Mouse (Mus musculus): ENCODE measurements at regions not wholly inside any gene's neighbourhood (a gene's known extent, or its start where the extent isn't known, plus 50 kb on each side); places are given as distances from the start of the nearest gene placed in this dataset.

DNA sequence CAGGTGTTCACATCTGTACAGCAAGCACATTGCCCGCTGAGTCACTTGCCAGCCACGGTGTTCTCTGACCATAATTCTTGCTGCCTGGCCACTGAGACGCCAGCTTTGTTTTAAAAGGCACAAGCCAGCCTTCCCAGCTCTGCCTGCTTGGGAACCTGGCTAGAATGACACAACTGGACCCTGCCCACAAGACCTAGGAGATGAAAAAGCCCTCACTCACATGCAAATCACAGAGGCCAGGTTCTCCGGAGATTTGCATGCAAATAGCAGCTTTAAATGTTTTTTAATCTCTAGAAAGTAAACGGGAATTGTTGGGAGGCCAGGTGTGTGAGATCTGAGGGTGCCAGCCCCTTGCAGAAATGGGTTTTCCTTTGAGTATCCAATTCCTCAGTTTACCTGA, 71.9 kb downstream of the 1810010D01Rik start:
- intact Hi-C loops (cut with DNase I) = no loop called here
- DNase-seq = no peak

- intact Hi-C loops (cut with DNase I) = no loop called here
- DNase-seq = no peak
Measured at GRCm38 (mm10) chr7:145132506-145132905, 75.4 kb downstream of the 1810010D01Rik start.

- DNase-seq = no peak
- intact Hi-C loops (cut with DNase I) = no loop called here
Measured at GRCm38 (mm10) chr7:145131438-145132159, 76.3 kb downstream of the 1810010D01Rik start.

- intact Hi-C loops (cut with DNase I) = no loop called here
- DNase-seq = no peak
Measured at GRCm38 (mm10) chr7:145129971-145130370, 77.9 kb downstream of the 1810010D01Rik start.

DNA sequence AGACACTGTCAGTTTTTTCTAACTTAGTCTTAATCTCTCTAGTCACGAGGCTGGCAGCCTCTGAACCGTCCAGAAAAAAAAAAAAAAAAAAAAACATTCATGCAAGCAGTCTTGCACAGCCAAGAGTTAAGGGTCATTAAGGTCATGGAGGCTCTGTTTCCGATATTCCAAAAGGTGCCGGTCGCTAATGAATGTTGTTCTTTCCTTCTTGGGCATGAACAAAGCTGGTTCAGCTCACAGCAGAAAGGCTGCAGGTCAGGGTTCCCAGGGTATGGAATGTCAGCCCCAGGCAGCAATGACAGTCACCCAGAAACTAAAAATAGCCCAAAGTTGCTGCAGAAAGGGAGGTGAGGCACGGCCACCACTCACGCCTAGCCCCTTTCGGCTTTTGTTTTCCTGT, 80.3 kb downstream of the 1810010D01Rik start:
- intact Hi-C loops (cut with DNase I) = no loop called here
- no peak for DNase-seq

DNA sequence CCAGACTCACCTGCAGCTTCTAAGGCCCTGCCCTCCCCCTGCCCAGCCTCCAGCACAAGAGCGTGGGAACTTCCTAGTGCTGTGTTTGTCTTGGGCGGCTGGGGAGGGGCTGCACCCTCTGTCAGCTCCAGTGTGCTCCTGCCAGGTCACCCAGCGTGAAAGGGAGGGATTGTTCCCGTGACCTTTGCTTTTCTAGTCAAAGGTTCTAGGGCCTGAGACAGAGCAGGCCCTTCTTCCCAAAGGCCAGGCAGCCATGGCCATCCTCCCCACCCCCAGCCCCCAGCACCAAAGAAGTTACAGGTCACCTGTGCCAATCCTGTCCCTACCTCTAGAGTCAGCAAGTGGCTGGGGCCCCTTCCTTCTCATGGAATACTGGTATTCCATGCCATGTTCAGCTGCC, 80.7 kb downstream of the 1810010D01Rik start:
- no peak for DNase-seq
- intact Hi-C loops (cut with DNase I) = no loop called here

- intact Hi-C loops (cut with DNase I) = no loop called here
- no peak for DNase-seq
Measured at GRCm38 (mm10) chr7:145123996-145124601, 83.8 kb downstream of the 1810010D01Rik start.

DNA sequence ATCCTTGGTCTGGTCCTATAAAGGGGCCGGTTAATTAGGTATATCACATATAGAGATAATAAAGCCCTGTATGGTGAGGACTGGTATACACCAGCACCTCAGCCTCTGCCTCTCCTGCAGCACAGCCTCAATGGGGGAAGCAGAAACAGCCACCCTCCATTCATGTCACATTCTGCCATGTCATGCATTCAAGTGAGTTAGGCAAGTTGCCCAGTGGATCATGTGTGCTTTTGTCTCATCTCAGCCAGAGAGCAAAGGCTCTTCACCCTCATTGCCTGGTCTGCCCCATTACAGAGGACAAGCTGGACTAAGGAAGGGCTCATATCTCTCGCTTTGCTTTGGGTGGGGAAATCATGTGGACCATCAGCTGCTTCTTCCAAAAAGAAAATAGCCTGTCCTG, 85.4 kb downstream of the 1810010D01Rik start:
- peak in 1 of 2 experiments; percentile 53 for DNase-seq
- intact Hi-C loops (cut with DNase I) = no loop called here

DNA sequence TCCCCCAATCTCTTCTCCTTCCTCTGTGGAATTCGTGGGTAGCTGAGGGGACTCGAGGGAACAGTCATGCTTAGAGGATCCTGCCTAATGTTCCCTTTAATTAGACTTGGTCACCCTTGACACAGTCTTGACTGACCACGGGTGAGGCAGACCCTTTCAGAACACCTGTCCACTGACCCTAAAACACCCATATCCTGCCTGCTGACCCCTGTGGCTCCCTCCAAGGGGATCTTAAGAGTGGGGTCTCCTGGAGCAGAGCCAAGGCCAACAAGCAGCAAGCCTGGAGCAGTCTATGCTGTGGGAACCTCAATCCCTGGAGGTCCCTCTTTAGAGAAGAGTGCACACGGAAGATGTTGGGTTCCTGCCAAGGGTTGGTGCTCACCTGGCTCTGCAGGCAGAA, 89.5 kb downstream of the 1810010D01Rik start:
- DNase-seq = no peak
- intact Hi-C loops (cut with DNase I) = loop anchor here (5.0 kb wide), 1 partner anchor 124 kb away; no protein-coding TSS in a partner anchor

- intact Hi-C loops (cut with DNase I) = loop anchor here (5.0 kb wide), 2 partner anchors 67 to 128 kb away; no protein-coding TSS in a partner anchor
- peak; percentile 44 to 58 for DNase-seq
Measured at GRCm38 (mm10) chr7:145114660-145115059, 93.3 kb downstream of the 1810010D01Rik start.

DNA sequence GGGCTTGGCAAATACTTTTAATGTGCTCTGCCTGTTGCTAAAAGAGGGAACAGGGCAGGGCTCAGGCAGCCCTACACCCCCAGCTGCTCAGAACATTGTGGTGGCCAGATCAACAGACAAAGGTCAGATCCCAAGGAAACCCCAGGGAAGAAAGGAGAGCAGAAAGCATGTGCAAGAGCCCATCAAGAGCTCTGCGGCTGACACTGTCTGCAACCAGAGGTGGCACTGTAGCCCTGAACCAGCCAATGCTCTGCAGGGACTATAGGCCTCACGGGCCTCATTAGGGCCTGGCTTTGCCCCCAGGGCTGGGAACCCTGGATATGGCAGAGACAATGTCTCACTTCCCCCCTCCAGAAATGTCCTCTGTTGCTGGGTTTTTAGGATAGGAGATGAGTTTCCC, 93.8 kb downstream of the 1810010D01Rik start:
- intact Hi-C loops (cut with DNase I) = loop anchor here (5.0 kb wide), 1 partner anchor 67 kb away; no protein-coding TSS in a partner anchor
- DNase-seq = no peak

- no peak for DNase-seq
- intact Hi-C loops (cut with DNase I) = loop anchor here (5.0 kb wide), 1 partner anchor 66 kb away; no protein-coding TSS in a partner anchor
Measured at GRCm38 (mm10) chr7:145112887-145113531, 94.9 kb downstream of the 1810010D01Rik start.

- intact Hi-C loops (cut with DNase I) = loop anchor here (5.0 kb wide), 1 partner anchor 65 kb away; no protein-coding TSS in a partner anchor
- no peak for DNase-seq
Measured at GRCm38 (mm10) chr7:145112146-145112830, 95.6 kb downstream of the 1810010D01Rik start.

DNA sequence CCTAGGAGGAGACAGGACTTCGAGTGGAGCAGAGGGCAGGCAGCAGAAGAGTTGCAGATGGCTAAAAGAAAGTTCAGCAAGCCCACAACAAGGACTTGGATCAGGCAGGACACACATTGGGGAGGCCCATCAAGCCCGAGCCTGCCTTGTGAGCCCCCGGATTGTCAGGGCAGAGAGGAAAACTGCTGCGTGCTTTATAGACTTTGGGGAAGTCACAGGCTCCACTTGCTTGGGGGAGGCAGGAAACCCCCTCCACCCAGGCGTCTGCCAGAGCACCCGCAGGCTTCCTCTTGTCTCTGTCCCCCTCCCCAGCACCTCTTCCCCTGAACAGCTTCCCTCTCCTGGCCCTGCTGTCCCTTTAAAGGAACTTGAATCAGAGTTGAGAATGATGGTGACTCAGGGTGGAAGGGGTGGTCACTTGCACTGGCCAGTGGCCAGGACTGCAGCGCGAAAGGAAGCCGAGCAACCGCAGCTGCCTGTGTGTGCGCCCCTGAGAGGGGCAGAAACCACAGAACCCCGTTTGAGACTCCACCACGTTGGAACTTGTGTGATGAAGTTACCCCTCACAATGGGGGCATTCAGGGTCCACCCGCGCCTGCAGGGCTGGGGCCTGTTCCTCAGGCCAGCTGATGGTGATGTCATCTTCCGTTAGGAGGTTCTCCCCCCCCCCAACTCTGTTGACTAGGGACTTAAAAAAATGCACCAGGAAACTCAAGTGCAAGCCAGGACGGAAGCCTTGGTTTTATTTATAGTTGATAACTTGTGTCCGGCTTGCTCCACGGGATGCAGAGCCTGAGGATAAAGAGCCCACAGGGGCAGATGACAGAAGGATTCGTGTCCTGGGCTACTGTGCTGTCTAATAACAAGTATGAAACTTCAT, 96.4 kb downstream of the 1810010D01Rik start:
- intact Hi-C loops (cut with DNase I) = loop anchor here (1.0 to 5.0 kb wide), 4 partner anchors 64 to 173 kb away; partner anchors contain the start of gene Ccnd1
- DNase-seq = peak; percentile 84 to 85

DNA sequence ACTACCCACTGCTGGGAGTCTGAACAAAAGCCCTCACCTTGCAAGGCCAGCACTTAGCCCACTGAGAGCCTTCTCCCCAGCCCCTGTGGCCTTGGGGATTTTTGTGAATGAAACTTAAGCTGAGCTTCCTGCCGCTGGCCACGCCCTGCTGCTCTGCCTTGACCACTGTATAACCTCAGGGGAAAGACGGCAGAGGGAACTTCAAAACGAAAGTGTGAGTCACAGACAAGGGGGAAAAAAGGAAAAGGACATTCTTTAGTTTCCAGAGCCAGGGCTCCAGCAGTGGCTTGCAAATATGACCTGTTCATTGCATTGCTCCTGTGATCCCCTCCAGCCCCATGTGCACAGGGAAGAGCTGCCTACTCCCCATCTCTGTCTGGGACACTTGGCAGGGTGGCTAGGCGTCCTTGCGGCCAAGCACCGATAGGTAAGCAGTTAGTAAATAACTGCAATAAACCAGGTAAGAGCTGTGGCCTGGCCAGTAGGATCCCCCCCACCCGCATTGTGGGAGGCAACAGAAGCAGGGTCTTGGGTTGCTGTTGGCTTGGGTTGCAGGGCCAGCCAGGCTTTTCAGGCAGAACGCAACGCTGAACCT, 97.2 kb downstream of the 1810010D01Rik start:
- DNase-seq = peak; percentile 60 to 66
- intact Hi-C loops (cut with DNase I) = loop anchor here (1.0 to 5.0 kb wide), 4 partner anchors 63 to 172 kb away; partner anchors contain the start of gene Ccnd1

DNA sequence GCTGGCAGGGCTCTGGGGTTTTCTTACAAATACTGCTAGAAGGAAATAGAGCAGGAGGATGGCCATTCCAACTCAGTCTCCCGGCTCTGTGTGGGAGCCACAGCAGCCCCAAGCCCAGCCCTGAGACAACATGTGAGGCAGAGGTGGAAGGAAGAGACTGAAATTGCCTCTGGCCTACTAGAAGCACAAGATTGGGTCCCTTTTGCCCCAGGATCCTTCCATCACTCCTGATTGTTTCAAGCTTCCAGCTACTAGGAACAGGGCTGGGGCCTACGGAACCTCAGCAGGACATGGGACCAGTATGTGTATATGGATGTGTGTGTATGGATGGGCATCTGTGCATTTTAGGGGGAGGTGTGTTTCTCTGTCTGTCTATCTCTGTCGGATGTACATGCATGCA, 97.9 kb downstream of the 1810010D01Rik start:
- DNase-seq = no peak
- intact Hi-C loops (cut with DNase I) = loop anchor here (2.0 to 5.0 kb wide), 3 partner anchors 63 to 171 kb away; partner anchors contain the start of gene Ccnd1

DNA sequence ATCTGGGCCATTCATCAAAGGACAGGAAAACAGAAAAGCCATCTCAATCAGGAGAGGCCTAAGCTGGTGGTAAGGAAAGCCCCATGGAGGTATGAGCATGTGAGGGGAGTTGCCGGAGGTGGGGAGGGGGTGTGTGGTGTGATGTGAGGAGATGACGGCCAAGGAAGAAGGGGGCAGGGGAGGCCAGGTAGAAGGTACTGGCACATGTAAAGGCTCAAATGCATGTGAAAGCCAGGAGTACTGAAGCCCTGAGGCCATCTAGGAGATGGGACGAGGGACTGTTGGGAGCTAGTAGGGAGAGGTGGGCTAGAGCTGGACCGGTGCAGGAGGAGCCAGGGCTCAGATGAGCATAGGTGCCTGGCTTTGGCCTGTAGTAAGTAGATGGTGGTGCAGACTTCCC, 98.4 kb downstream of the 1810010D01Rik start:
- DNase-seq = no peak
- intact Hi-C loops (cut with DNase I) = no loop called here

- intact Hi-C loops (cut with DNase I) = no loop called here
Measured at GRCm38 (mm10) chr7:145108994-145109393, 98.9 kb downstream of the 1810010D01Rik start.

DNA sequence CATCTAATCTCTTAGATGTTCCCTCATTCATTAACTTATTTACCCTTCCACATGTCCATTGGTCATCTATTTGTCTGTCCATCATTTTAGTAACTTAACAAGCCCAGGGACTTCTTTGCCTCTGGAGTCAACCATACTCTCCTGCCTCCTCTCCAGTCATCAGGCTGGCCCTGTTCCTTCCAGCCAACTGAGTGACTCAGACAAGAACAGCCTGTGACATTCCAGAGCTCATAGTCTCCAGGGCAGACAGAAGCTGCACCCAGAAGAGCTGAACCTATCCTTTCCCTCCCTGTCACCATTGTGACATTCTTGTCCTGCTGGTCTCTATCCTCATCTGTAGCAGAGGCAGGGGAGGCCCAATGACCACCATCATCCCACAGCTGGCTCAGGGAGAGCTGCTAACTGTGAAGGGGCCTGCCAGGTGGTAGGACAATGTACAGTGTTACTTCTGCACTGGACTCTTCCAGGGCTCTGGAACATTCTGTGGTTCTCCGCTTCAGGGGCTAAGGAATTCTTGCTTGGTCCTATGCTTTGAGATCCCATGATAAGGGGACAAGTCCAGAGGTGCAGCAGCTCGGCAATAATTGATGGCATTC, 100.2 kb downstream of the 1810010D01Rik start:
- intact Hi-C loops (cut with DNase I) = no loop called here
- DNase-seq = no peak

More at GRCm38 (mm10) chr7:145108994-145109393, 98.9 kb downstream of the 1810010D01Rik start:
- no peak for DNase-seq
